Mouse (Mus musculus): ENCODE data around the gene Pptc7.

Pptc7 gene

DNA sequence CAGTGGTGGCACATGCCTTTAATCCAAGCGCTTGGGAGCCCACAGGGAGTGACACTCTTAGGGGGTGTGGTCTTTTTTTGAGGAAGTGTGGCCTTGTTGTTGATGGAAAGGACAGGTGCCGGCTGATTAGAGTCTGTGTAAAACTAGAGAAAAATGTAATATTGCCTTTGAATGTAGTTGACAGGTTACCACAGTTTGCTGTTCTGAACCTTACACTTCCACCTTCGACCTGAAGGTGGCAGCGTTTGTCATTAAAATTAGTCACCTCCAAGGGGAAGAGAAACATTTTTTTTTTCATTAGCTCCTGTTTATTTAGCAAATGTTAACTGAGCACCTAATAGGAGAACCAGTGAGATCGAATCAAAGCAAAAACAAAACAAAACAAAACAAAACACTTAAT lies 16.3 kb upstream of the Pptc7 start:
- DNase-seq, result peak; percentile 84

DNA sequence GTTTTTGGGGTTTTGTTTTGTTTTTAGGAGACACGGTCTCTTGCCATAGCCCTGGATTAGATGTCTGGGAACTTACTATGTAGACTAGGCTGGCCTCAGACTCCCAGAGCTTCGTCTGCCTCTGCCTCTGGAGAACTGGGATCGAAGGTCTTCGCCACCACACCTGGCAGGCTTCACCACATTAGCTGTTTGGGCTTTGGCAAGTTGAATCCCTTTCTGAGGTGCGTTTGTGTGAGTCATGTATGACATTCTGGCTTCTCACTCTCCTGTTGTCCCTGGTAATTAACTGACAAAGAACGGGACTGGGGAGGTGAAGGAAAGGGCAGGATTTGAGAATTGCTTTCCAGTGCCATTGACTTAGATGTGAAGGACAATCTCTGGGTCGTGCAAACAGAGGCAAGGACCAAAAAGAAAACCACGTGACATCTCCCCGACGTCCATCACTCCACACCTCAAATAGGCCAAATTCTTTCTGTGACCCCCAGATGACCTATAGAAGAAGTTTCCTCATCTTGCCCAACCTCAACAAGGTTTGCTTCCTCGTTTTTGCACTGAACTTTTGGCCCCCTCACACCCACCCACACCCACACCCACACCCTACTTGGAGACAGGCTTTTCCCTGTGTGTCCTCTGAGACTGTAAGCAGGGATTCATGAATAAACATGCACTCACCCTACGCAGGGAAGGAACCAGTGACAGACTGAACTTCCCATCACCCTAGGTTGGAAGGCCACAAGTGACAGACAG lies 15.1 kb upstream of the Pptc7 start:
- no peak for DNase-seq

DNA sequence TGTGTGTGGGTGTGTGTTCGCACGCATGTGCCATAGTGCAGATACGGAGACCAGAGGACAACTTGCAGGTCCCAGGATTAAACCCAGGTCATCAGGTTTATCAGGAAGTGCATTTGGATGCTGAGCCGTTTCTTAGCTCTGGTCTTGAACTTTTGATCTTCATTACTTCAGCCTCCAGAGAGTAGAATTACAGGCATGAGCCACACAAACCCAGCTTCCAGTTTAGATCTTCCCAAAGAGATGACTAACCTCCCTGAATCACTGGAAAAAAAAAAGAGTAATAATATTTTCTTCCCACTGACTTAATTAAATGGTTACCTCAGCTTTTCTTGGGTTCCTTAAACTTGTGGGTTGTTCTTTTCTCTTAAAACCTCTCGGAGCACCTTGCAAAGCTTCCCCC lies 11.3 kb upstream of the Pptc7 start:
- no peak for DNase-seq

DNA sequence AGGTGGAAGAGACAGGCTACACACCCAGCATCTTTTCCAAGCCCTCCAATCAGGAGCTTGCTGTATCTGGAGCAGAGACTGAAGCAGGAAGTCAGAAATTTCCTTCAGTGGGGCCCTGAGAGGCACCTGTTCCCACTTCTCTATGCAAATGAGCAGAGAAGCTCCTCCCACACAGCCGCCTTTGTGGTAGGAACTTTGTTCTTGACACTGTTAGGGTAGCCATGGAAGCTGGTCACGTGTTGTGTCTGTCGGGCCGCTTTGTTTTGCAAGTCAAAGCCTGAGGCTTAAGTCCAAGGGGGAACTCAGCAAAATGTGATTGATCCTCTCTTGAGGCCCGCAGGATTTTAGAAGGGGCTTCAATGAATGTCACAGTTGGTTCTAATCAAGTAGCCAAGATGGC lies 9.4 kb upstream of the Pptc7 start:
- DNase-seq, result peak; percentile 85

DNA sequence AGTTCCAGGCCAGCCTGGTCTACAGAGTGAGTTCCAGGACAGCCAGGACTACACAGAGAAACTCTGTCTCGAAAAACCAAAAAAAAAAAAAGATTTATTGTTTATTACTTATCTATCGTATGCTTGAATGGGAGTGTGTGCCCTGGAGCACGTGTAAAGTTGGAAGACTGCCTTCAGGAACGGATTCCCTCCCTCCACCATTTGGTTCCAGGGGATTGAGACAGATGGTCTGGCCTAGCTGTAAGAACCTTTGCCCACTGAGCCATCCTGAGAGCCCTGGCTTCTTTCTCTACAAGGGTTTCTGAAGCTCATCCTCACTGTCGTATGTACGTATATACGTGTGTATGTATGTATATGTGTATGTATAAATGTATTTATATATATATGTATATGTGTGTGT lies 5.2 kb upstream of the Pptc7 start:
- no peak for DNase-seq

DNA sequence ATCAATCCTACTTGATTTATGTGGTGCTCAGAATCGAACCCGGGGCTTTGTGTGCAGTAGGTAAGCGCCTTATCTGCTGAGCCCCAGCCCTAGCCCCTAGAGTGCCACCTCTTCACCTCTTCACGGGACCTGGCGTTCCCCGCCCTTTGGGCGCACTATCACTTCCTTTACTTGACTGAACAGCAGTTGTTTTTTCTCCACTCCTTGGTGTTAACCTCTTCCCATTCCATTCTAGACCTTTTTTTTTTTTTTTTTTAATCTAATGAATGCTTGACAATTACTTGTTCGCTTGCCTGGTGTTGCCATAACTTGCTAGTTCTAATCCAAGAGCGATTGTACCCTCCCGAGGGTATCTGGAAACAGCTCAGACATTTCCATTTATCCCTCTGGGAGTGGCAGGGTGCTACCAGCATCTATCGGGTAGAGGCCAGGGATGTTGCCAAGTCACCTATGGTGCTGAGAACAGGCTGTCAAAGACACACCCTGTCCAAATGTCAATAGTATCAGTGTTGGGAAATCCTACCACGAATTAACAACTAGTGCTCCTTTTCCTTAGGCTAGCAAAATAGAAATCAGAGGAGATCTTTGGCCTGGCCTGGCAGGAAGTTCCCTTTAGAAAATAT lies 4.3 kb upstream of the Pptc7 start:
- DNase-seq, result no peak

DNA sequence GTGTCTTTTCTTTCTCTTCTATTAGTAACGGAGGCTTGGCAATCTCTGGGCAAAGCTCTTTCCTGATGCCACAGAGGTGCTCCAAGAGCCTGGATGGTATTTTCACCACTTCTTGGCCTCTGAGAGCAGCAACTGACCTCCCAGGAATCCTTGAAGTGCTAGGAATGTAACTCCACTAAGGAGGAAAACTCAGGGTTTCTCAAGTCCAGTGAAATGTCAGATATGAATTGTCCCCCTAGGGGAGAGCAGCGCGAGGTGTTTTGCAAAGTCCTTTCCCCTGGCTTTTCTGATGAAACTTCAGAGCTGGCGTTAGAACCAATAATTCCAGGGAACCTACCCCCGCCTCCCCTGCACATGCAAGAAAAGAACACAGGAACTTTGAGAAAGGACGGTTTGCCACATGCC lies 3.7 kb upstream of the Pptc7 start:
- DNase-seq, result no peak

DNA sequence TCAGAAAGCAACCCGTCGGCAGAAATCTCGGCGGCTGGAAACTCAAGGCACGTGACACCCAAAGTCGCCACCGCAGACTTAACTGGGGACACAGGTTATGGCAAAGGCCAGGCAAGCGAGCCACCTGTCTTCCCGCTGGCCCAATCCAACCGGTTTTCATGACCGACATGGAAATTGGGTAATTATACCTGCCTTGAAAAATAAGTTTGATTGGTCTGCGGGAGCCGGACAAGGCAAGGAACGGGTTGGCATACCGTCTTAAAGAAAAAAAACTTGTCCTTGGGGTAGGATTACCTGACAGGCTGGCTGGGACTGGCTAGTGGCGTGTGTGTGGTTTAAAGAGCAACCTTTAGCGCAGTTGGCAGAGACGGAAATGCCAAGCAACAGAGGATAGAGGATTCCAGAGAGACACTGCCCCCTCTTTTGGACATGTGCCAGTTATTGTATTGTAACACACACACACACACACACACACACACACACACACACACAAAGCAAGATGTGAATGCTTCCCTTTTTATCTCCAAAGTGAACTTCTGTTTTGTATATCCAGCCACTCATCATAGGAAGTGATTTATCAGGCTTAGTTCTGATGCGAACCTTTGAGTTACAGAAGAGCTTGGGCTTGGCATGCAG lies 3.2 kb upstream of the Pptc7 start:
- DNase-seq, result no peak

DNA sequence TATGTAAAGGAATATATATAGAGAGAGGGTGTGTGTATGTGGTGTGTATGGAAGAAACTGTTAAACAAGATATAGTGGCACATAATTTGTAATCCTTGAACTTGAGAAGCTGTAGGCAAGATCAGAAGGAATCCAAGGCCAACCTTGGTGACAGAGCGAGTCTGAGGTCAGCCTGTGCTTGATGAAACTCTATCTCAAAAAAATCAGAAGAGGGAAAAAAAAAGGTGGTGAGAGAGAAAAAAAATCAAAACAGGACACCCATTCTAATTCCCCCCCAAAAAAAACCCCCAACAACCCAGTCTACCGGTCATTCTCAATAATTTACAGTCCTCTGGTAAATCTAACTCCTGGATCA lies 360 bp upstream of the Pptc7 start:
- DNase-seq, result no peak

DNA sequence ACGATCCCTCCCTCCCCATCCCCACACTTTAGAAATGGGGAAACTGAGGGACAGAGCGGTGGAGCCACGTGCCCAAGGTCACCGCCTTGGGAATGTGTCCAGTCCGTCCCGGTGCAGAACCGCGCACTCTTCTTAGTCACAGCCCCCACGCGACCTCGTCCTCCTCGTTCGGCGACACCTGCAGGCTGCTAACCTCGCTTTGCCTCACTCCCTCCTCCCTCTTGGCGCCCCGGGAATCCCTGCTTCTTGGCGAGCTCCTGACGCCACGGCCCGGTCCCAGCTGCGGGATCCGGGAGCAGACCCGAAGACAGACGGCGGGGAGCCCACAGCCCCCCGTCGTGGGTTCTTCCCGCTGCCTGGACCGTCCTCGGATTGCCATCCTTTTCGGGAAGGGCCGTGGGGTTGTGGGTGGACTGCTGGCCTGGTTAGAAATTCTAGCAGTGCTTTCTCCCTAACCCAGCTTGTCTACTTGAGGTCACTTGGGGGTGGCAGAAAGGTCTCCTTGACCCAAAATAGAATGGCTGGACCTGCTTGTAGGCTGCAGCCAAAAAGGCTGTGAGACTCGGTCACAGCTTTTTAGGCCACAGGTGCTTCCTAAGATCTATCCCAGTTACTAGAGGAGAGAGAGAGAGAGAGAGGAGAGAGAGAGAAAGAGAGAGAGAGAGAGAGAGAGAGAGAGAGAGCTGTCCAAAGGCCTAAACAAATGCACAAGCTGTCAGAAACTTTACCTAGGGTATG lies 1.0 kb downstream of the Pptc7 start:
- DNase-seq, result peak; percentile 76

DNA sequence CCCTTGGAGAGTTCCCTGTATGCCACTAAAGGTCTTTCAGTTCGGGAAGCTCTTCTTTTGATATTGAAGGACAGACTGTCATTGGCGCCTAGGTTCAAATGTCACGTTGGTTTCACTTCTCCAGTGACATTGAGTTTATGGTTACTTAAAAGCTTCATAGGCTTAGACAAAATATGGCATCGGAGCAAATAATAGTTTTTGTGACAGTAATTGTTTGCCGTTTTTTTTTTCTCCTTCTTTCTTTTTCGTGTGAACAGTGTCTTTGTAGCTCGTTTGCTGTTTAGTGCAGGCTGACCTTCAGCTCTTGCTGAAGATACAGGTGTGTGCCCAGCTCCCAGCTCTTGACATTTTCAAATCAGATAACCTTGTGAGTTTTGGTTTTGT lies 1.6 kb downstream of the Pptc7 start:
- no peak for DNase-seq

DNA sequence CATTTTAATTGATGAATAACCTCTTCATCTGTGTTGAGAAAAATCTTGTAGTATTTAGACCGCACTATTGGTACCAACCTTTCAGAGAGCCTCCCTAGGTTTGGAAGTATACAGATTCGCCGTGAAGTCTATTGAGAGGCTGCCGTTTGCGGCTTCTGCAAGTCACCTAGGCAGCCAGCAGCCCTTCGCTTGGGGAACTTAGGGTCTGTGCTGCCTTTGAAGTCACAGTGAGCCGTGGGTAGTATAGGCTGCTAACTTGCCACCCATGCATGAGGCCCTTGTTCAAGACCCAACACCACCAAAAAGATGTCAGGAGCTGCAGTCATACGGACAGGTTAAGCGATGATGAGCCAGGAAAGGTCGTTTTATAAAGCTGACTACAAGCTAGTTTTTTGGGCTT lies 2.0 kb downstream of the Pptc7 start:
- DNase-seq, result peak; percentile 50

DNA sequence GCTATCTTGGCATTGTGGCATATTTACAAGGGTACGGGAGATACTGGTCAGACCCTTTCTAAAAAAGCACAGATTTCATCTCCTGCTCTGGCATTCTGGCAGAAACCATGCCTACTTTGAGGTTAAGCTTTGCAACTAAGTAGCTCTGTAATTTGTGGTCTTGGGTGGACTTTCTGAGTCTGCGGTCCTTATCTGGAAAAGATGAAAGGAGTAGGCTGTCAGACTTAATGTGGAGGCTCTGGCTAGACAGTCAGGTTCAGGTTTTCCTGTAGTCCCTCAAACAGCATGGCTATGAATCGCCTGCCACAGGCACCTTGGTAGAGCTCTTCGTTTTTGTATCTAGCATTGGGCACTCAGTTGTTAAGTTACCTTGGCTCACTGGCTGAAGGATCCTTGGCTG lies 2.9 kb downstream of the Pptc7 start:
- no peak for DNase-seq

DNA sequence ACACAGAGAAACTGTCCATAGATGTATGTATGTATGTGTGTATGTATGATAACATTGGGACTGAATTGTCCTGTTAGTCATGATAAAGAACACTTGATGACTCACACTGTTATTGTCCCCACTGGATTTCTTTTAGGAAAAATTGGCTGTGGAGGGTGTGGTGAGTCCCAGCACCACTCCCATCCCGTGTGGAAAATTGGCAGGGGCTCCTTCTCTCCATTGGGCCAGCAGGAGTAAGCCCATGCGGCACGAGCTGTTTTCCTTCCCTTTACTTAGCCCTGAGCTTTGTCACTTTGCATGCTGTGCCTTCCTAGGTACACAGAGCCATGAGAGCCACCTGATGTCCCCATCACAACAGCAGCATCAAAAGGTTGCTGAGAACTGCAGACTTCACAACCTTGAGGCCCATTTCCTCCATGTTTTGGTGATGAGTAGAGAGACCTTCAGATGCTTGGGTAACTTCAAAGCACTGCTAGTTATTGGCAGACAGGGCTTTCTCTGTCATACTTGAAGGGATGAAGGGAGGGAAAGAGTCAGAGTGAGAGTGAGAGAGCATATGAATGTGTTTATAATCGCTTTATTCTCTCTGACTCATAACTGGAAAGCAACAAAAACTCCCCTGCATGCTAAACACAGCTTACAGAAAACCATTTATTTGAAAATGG lies 4.1 kb downstream of the Pptc7 start:
- DNase-seq, result peak; percentile 42

DNA sequence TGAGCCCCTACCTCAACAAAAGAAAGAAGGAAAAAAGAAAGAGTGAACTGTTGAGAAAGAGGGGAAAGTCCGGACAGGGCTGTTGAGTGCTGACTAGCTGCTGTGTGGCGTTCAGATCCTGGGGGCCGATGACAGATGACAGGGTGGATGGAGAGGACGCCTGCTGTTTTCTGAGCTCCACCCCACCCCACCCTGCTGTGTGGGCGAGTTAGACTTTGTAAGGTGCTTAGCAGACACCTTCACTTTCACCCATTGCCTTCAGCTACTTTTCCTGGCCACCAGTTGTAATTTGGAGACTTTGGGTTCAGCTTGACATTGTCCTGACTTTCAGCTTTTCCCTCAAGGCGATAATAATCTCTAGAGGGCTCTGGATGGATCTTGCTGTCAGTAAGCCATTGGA lies 7.0 kb downstream of the Pptc7 start:
- peak; percentile 52 for DNase-seq

DNA sequence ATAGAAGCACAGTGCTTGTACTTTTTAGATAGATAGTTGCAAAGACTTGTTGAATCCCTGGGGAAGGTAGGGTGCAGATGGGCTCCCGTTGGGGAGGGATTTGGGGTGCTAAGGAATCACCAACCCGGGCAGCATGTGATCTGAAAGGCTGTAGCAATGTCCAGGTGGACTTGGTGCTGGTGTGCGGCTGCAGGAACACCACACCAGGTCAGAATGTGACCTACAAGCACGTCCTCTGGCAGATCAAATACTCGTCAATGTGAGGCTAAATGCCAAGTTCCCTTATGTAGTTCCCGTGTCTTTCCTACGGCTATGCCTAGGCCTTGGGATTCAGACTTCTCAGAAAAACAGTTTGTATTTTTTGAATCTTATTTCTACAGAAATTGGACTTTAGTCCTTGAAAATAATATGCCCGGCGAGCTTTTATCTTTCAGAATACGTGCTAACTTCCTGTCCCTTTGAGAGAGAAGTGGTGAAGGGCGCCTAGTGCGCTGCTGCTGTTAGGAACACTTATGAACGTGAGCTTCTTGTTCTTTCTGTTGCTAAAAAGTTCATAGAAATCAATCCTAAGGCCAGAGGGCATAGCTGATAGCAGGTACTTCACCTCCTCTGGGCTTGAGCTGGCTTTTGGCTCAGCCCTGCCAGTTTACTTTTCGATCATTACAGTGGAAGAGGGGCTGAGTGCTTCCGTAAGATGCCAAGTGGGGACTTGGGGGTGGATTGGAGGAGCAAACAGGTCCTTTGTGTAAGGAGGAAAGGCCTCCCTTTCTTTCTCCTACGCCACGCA lies 7.6 kb downstream of the Pptc7 start:
- DNase-seq, result peak; percentile 39

DNA sequence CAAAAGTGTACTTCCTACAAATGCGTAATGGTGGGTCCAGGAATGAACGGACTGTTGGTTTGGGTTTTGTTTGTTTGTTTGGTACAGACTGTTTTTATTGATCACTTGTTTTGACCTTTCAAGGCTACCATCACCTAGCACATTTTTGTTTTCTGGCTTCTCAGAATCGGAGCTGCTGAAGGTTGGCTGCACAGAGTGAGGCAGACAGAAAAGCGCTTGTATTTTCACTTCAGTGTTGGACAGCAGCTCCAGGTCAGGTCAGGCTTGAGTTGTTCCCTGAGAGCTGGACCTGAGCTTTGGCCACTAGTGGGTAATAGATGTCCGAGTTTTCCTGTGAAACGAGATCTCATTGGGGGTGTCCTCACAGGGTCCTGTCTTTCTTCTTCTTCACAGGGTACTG lies 9.0 kb downstream of the Pptc7 start:
- no peak for DNase-seq

DNA sequence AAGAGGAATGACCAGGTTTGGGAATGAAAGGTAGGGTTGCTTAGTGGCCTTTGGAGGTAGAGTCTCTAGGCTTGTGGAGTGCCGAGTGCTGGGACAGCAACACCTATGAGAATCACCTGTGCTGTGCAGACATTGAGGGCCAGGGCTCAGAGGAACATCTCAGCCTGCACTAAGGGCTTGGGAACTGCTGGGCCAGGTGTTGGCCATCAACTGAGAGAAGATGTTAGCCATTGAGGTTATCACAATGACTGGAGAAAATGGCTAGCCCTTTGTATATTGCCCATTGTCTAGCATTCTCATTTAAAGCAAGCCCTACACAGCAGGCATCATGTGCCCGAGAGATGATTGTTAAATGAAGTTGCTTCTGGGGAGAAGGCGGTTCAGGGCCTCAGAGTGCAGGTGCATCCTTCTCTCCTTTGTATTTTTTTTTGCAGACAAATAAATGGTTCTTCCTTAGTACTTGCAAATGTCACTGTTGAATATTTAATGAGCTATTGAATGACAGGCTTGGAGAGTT lies 10.1 kb downstream of the Pptc7 start:
- peak; percentile 37 for DNase-seq

DNA sequence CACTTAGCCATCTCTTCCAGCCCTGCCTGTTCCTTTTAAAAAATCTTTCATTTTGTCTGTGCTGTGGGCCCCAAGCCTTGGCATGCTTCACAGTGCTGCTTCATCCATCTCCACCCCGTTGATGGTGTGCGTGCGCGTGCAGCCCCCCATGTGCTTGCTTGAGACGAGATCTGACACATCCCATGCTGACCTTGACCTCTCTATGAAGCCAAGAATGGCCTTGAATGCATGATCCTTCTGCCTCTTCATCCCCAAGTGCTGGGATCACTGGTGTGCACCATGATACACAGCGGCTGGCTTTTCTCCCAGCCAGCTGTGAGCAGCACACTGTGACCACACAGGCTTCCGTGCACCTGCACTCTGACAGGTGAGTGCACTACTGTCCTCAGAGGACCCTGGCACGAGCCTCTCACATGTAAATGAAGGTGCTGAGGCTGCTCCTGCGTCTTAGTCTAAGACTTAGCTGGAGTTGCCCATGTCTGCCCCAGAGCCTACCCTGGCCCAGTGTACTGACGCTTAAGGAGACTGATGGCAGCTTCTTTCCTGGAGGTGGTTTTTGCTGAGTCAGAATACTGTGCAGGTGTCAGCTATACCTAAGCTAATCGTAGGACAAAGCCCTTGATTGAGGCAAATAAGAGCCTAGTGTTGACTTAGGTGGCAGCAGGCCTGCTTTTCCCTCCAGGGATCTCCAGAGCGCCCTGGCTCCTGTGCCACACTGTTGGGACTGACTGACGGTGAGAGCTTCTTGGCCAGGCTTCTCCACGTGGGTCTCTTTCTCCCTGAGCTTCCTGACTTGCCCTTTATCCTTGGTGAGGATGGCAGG lies 11.2 kb downstream of the Pptc7 start:
- DNase-seq, result peak; percentile 53

DNA sequence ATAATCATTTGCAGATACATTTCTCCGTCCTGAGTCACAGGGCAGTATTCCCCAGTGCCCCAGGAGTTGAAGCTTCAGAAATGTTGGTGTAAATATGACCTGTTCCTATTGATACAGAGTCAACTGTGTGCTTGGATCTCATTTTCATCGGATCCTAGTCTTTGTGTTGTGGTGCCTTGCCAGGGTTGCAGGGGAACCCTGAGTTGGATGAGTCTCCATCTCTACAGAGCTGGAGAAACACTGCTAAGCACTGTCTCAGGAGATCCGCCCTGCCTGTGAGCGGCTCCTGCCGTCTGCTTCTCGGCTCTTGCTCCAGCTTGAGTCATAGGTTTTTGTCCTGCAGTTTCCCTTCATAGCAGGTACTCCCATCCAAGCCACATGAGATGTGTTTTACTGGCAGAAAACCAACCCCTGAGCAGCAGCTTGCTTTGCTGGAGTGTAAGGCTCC lies 15.9 kb downstream of the Pptc7 start:
- no peak for DNase-seq
